Mouse (Mus musculus): ENCODE measurements around the gene Eif4h.

- TF ChIP-seq CTCF (IDR thresholded peaks at IDR 0.05; ENCODE audit: borderline replicate concordance, extremely low read depth, insufficient read depth, insufficient read length) (no peak), POLR2A (IDR thresholded peaks at IDR 0.05; ENCODE audit: borderline replicate concordance, extremely low read depth, insufficient read depth, insufficient read length, poor library complexity, severe bottlenecking) (no peak)
Measured at GRCm38 (mm10) chr5:134671335-134672197, 32.3 kb upstream of the Eif4h start.
